Mouse (Mus musculus): Measurements from ENCODE around the gene Camkv. TPM values are rescaled to one million over a fixed set of nuclear protein-coding genes. Genes with fewer than 3 reads are reported as not detected.
A peak's percentile ranks its signal among the peaks of the same experiment; 100 is the strongest.

The Camkv gene
- polyA plus RNA-seq, 1 experiment = not detected

GRCm38 (mm10) chr9:107966676-107967075 lies 31.2 kb downstream of the Camkv start:
- peaks cover 37% of the 10 kb centered on the region for H3K4me1 ChIP-seq (ENCODE audit: control insufficient read depth, insufficient read depth, insufficient read length, low read length)
- H3K27ac ChIP-seq (replicated peaks; ENCODE audit: low read depth, low read length) = peak overlapping the region; percentile 98
- H3K4me3 ChIP-seq (ENCODE audit: insufficient read depth, low read depth, low read length) = 0 out of 2 replicates have a peak overlapping the region, but pooled peaks have one; percentile 2

GRCm38 (mm10) chr9:107967437-107967836 lies 32.0 kb downstream of the Camkv start:
- H3K4me3 ChIP-seq (ENCODE audit: insufficient read depth, low read depth, low read length) = no peak overlapping the region
- peak overlapping the region; percentile 88 for H3K27ac ChIP-seq (replicated peaks; ENCODE audit: low read depth, low read length)
- H3K4me1 ChIP-seq (ENCODE audit: control insufficient read depth, insufficient read depth, insufficient read length, low read length) = peaks cover 37% of the 10 kb centered on the region

- H3K4me3 ChIP-seq (ENCODE audit: insufficient read depth, low read depth, low read length) = no peak overlapping the region
- peak overlapping the region; percentile 88 for H3K27ac ChIP-seq (replicated peaks; ENCODE audit: low read depth, low read length)
- H3K4me1 ChIP-seq (ENCODE audit: control insufficient read depth, insufficient read depth, insufficient read length, low read length) = peaks cover 37% of the 10 kb centered on the region
These were observed 33.1 kb downstream of the Camkv start for GRCm38 (mm10) chr9:107968531-107968930.

GRCm38 (mm10) chr9:107970311-107970710 lies 34.8 kb downstream of the Camkv start:
- H3K4me1 ChIP-seq (ENCODE audit: control insufficient read depth, insufficient read depth, insufficient read length, low read length) = peaks cover 35% of the 10 kb centered on the region
- H3K4me3 ChIP-seq (ENCODE audit: insufficient read depth, low read depth, low read length) = no peak overlapping the region
- no peak overlapping the region for H3K27ac ChIP-seq (replicated peaks; ENCODE audit: low read depth, low read length)

GRCm38 (mm10) chr9:107971690-107972541 lies 36.4 kb downstream of the Camkv start:
- no peak overlapping the region for H3K4me3 ChIP-seq (ENCODE audit: insufficient read depth, low read depth, low read length)
- H3K4me1 ChIP-seq (ENCODE audit: control insufficient read depth, insufficient read depth, insufficient read length, low read length) = peaks cover 37% of the 10 kb centered on the region
- peak overlapping the region; percentile 70 for H3K27ac ChIP-seq (replicated peaks; ENCODE audit: low read depth, low read length)

- Histone ChIP-seq H3K27ac (replicated peaks; ENCODE audit: low read depth, low read length) (peak overlapping the region; percentile 86), H3K4me1 (ENCODE audit: control insufficient read depth, insufficient read depth, insufficient read length, low read length) (peaks cover 25% of the 10 kb centered on the region), H3K4me3 (ENCODE audit: insufficient read depth, low read depth, low read length) (no peak overlapping the region)
These were observed 39.2 kb downstream of the Camkv start for GRCm38 (mm10) chr9:107974491-107975171.

GRCm38 (mm10) chr9:107975399-107976386 lies 40.2 kb downstream of the Camkv start, which contains the start of gene Uba7:
TSS of gene Uba7 (plus strand) at chr9:107975505.
- Histone ChIP-seq H3K4me3 (ENCODE audit: insufficient read depth, low read depth, low read length) (peak within 1 kb of the TSS; percentile 69), H3K27ac (replicated peaks; ENCODE audit: low read depth, low read length) (peak within 1 kb of the TSS; percentile 96), H3K4me1 (ENCODE audit: control insufficient read depth, insufficient read depth, insufficient read length, low read length) (peaks cover 24% of the 10 kb centered on the region)

GRCm38 (mm10) chr9:107978815-107979214 lies 43.3 kb downstream of the Camkv start:
- Histone ChIP-seq H3K4me1 (ENCODE audit: control insufficient read depth, insufficient read depth, insufficient read length, low read length) (peaks cover 31% of the 10 kb centered on the region), H3K4me3 (ENCODE audit: insufficient read depth, low read depth, low read length) (no peak overlapping the region), H3K27ac (replicated peaks; ENCODE audit: low read depth, low read length) (no peak overlapping the region)

GRCm38 (mm10) chr9:107981684-107982605 lies 46.5 kb downstream of the Camkv start:
- Histone ChIP-seq H3K4me3 (ENCODE audit: insufficient read depth, low read depth, low read length) (peak overlapping the region; percentile 31), H3K27ac (replicated peaks; ENCODE audit: low read depth, low read length) (peak overlapping the region; percentile 100), H3K4me1 (ENCODE audit: control insufficient read depth, insufficient read depth, insufficient read length, low read length) (peaks cover 18% of the 10 kb centered on the region)

GRCm38 (mm10) chr9:107982681-107983346 lies 47.3 kb downstream of the Camkv start, which contains the start of gene Gm20661:
TSS of gene Gm20661 (plus strand) at chr9:107983058.
- H3K4me3 ChIP-seq (ENCODE audit: insufficient read depth, low read depth, low read length) = peak within 1 kb of the TSS; percentile 93
- peaks cover 18% of the 10 kb centered on the region for H3K4me1 ChIP-seq (ENCODE audit: control insufficient read depth, insufficient read depth, insufficient read length, low read length)

GRCm38 (mm10) chr9:107983421-107983890 lies 48.0 kb downstream of the Camkv start:
- Histone ChIP-seq H3K4me3 (ENCODE audit: insufficient read depth, low read depth, low read length) (peak overlapping the region; percentile 93), H3K4me1 (ENCODE audit: control insufficient read depth, insufficient read depth, insufficient read length, low read length) (peaks cover 18% of the 10 kb centered on the region), H3K27ac (replicated peaks; ENCODE audit: low read depth, low read length) (peak overlapping the region; percentile 100)

More at GRCm38 (mm10) chr9:107982681-107983346, 47.3 kb downstream of the Camkv start, which contains the start of gene Gm20661:
- H3K27ac ChIP-seq (replicated peaks; ENCODE audit: low read depth, low read length) = peak within 1 kb of the TSS; percentile 100

- H3K4me3 ChIP-seq (ENCODE audit: insufficient read depth, low read depth, low read length) = peak overlapping the region; percentile 93
- H3K4me1 ChIP-seq (ENCODE audit: control insufficient read depth, insufficient read depth, insufficient read length, low read length) = peaks cover 18% of the 10 kb centered on the region
- H3K27ac ChIP-seq (replicated peaks; ENCODE audit: low read depth, low read length) = peak overlapping the region; percentile 100
These were observed 48.7 kb downstream of the Camkv start for GRCm38 (mm10) chr9:107984052-107984753.

- H3K4me1 ChIP-seq (ENCODE audit: control insufficient read depth, insufficient read depth, insufficient read length, low read length) = peaks cover 18% of the 10 kb centered on the region
These were observed 49.2 kb downstream of the Camkv start for GRCm38 (mm10) chr9:107984754-107985055.

More at GRCm38 (mm10) chr9:107984754-107985055, 49.2 kb downstream of the Camkv start:
- Histone ChIP-seq H3K27ac (replicated peaks; ENCODE audit: low read depth, low read length) (peak overlapping the region; percentile 100), H3K4me3 (ENCODE audit: insufficient read depth, low read depth, low read length) (peak overlapping the region; percentile 93)
